Mouse (Mus musculus) E14TG2a.4 (cell line): ENCODE data around the gene Ifitm10.

Experiments used
- CTCF ChIP-seq: conservative IDR thresholded peaks from 2 replicates; pipeline ENCODE4 v1.5.1; 2014; ENCODE audit warnings: low read length
- NANOG ChIP-seq: IDR thresholded peaks from 2 replicates; pipeline ENCODE4 v1.6.1; 2014; ENCODE audit warnings: borderline replicate concordance, low read length, mixed read lengths
- POU5F1 ChIP-seq: IDR thresholded peaks from 2 replicates; pipeline ENCODE4 v1.6.1; 2014; ENCODE audit warnings: low read length, borderline replicate concordance

- TF ChIP-seq CTCF (no peak), NANOG (no peak), POU5F1 (no peak)
These were observed 25.7 kb upstream of the Ifitm10 start for GRCm38 (mm10) chr7:142399250-142399649.
